Mouse (Mus musculus) kidney, embryonic 14.5 days (tissue): ENCODE data around the gene N4bp2. TPM values are rescaled to one million over a fixed set of nuclear protein-coding genes. Genes with fewer than 3 reads are reported as not detected.
A peak's percentile ranks its signal among the peaks of the same experiment; 100 is the strongest.
"Not testable (repeated sequence)": the region's sequence is repeated elsewhere in the genome, so short reads cannot be mapped to it uniquely, and the experiment has no call there.

Source experiments
- ATAC-seq: fragments of 200-750 bp; cut with Nextera tagmentation; 2 replicates; pipeline ENCODE4 v1.8.0; 2017; ENCODE audit warnings: moderate number of reproducible peaks, mild to moderate bottlenecking, moderate TSS enrichment, moderate library complexity; ENCODE audit not compliant: low FRiP score, low TSS enrichment
- H3K27ac ChIP-seq: fragments of 300-500 bp; sonication (generic); 2 replicates; pipeline ENCODE4 v1.5.1; 2014; ENCODE audit warnings: low read depth, mild to moderate bottlenecking, low read length, moderate library complexity, mixed read lengths
- H3K27me3 ChIP-seq: fragments of 300-500 bp; sonication (generic); 2 replicates; pipeline ENCODE4 v1.6.1; 2014; ENCODE audit warnings: mild to moderate bottlenecking, low read length; ENCODE audit not compliant: control insufficient read depth, insufficient read depth
- H3K36me3 ChIP-seq: fragments of 300-500 bp; sonication (generic); 2 replicates; pipeline ENCODE4 v1.6.1; 2014; ENCODE audit warnings: low read length, mixed read lengths; ENCODE audit not compliant: control insufficient read depth, insufficient read depth
- H3K4me1 ChIP-seq: fragments of 300-500 bp; sonication (generic); 2 replicates; pipeline ENCODE4 v1.6.1; 2014; ENCODE audit warnings: low read length, mixed read lengths; ENCODE audit not compliant: control insufficient read depth, insufficient read depth
- H3K4me2 ChIP-seq: fragments of 300-500 bp; sonication (generic); replicated peaks from 2 replicates; pipeline ENCODE4 v1.6.1; 2014; ENCODE audit warnings: low read depth, mild to moderate bottlenecking, low read length
- H3K4me3 ChIP-seq: fragments of 300-500 bp; sonication (generic); 2 replicates; pipeline ENCODE4 v1.5.1; 2014; ENCODE audit warnings: mild to moderate bottlenecking, low read length
- H3K9ac ChIP-seq: fragments of 300-500 bp; sonication (generic); 2 replicates; pipeline ENCODE4 v1.6.1; 2014; ENCODE audit warnings: low read depth, mild to moderate bottlenecking, low read length, moderate library complexity
- H3K9me3 ChIP-seq: fragments of 300-500 bp; sonication (generic); 2 replicates; pipeline ENCODE4 v1.6.1; 2016; ENCODE audit warnings: low read length; ENCODE audit not compliant: control insufficient read depth
- WGBS: fragments of 180-500 bp; shearing (Covaris S2); extraction: QIAGEN DNeasy Blood & Tissue Kit; methylation state at CpG from one replicate; pipeline ENCODE4 v1.1.7; 2014; 5-methylcytosine and 5-hydroxymethylcytosine counted together
- polyA plus RNA-seq: library from polyadenylated mRNA; unstranded; fragments of >200 nt; fragmentation: Nextera tagmentation; extraction: Ambion mirVana; gene quantifications from 2 replicates; pipeline ENCODE4 v1.2.1, GENCODE M21; 2014

N4bp2 gene
- 34.1 and 57.3 TPM in 2 replicates for polyA plus RNA-seq

DNA sequence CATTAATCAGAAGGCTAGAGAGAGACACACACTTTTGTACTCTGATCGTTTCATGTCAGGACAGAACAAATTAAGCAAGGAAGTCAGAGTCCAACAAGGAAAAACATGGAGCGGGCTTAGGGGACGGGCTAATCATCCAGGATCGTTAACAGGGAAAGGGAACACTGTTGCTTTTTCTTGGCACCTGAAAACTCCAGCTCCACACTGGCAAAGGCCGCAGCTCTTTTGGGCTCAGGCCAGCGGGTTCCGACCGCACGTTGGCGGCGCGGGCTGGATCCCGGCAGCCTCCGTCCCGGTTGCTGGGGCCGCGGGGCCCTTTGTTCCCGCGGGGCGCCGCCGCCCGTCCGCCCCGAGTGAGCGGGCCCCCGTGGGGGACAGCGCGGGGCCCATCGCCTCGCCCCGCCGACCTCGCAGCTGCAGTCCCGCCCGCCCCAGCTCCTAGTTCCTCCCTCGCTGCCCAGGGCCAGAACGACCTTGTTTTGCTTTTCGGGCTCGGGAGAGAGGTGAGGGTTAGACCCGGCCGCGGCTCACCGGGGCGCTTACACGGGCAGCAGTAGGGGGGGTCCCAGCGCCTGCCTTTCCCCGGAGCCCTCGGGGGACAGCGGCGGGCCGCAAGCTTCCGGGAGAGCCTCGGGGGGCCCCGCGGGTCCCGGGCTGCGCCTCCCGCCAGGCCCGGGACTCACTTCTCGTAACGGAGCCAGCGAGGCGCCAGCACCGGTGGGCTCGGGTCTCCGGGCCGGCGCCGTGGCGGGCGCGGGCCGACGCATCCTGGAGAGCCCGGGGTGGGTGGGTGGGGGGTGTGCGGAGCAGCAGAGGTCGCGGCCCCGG lies at the start of gene N4bp2:
N4bp2 (plus strand) TSS at position 434 of the 828 bp plus-strand sequence.
- Histone ChIP-seq H3K9me3 (no peaks in the 10 kb centered on the region), H3K9ac (peak within 1 kb of the TSS; percentile 100), H3K4me2 (peak within 1 kb of the TSS; percentile 60), H3K4me1 (peaks cover 5% of the 10 kb centered on the region; the same call in 1 of the 2 replicates), H3K27me3 (no peaks in the 10 kb centered on the region), H3K36me3 (peaks cover 3% of the 10 kb centered on the region), H3K27ac (peak within 1 kb of the TSS; percentile 100), H3K4me3 (peak within 1 kb of the TSS; percentile 78)
- WGBS: under 1% methylated on average over 58 of the region's 80 CpGs
- peak; percentile 58 for ATAC-seq

DNA sequence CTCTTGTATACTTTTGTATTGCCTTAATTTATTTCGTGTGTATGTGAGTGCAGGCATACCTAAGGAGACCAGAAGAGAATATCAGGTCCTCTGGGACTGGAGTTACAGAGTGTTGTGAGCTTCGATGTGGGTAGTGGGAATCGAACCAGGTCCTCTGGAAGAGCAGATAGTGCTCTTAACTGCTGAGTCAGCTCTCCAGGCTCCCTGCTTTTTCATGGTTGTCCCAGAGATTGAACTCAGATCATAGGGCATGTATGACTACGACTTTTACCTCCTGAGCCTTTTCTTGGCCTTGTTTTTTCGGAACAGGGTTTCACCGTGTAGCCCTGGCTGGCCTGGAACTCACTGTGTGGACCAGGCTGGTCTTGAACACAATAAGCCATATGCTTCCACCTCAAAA lies 48.2 kb upstream of the N4bp2 start:
- 88% methylated on average over 6 of the region's 6 CpGs for WGBS
- H3K27ac ChIP-seq: no peak overlapping the region
- no peak overlapping the region for H3K4me3 ChIP-seq
- H3K9me3 ChIP-seq: no peaks in the 10 kb centered on the region
- H3K27me3 ChIP-seq: no peaks in the 10 kb centered on the region
- no peak overlapping the region for H3K9ac ChIP-seq
- no peak for ATAC-seq
- no peaks in the 10 kb centered on the region for H3K36me3 ChIP-seq
- no peaks in the 10 kb centered on the region for H3K4me1 ChIP-seq
- H3K4me2 ChIP-seq: no peak overlapping the region

DNA sequence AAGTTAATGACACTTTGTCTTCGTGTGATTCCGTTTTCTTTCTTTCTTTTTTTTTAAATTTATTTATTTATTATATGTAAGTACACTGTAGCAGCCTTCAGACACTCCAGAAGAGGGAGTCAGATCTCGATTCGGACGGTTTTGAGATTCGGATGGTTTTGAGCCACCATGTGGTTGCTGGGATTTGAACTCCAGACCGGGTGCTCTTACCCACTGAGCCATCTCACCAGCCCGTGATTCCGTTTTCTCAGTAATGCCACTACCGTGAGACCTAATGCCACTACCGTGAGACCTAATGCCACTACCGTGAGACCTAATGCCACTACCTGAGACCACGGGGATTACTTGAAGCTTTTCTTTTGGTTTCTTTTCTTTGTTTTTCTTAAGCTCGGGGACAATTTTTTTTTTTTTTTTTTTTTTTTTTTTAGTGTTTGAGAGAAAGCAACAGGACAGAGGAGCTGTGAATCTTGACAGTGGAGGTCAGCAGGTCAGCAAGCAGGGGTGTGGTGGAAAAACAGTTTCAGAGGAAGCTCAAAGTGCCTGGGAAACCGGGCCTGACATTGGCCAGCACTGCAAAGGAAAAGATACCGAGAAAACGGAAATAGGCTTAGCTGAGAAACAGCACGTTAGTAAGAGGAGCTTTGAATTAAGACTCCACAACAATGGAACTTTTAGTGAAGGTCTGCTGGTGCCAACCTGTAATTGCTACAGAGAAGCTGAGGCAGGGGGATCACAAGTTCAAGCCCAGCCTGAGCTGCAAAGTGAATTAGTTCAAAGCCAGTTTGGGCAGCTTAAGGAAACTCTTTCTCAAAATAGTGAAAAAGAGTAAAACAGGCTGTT lies 46.0 kb upstream of the N4bp2 start:
- Histone ChIP-seq H3K4me1 (no peaks in the 10 kb centered on the region), H3K4me3 (no peak overlapping the region), H3K36me3 (no peaks in the 10 kb centered on the region), H3K9me3 (no peaks in the 10 kb centered on the region), H3K4me2 (no peak overlapping the region), H3K27me3 (no peaks in the 10 kb centered on the region), H3K9ac (no peak overlapping the region), H3K27ac (no peak overlapping the region)
- WGBS: 75% methylated on average over 18 of the region's 18 CpGs
- no peak for ATAC-seq

DNA sequence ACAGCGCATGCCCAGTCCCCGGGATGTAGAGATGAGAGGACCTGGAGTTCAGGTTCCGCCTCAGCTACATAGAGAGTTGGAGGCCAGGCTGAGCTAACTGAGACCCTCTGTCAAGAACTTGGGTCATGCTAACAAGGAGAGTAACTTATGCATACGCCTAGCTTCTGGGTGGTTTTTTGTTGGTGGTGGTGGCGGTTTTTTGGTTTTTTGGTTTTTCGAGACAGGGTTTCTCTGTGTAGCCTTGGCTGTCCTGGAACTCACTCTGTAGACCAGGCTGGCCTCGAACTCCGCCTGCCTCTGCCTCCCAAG lies 45.5 kb upstream of the N4bp2 start:
- H3K4me1 ChIP-seq, H3K4me3 ChIP-seq, H3K9me3 ChIP-seq, H3K4me2 ChIP-seq, H3K27ac ChIP-seq, H3K27me3 ChIP-seq, ATAC-seq, H3K9ac ChIP-seq, H3K36me3 ChIP-seq: not testable (repeated sequence)
- WGBS: 93% methylated on average over 8 of the region's 8 CpGs

DNA sequence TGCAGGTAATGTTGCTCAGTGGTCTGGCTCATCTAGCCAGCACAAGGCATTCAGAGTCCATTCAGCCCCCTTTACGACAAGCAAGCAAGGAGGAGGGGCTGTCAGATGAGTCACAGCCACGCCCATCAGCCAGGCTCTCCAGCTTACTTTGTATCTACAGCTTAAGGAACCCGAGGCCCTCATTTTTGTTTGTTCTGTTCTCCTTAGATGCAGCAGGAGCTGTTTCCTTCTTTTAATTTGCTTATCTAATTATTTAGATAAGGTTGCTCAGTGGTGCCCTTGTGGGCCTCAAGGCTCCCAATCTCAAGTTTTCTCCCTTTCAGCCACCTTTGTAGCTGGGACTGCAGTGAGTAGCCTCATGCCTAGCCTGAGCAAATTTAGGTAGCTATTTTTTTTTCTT lies 45.0 kb upstream of the N4bp2 start:
- H3K27me3 ChIP-seq: no peaks in the 10 kb centered on the region
- H3K4me3 ChIP-seq: no peak overlapping the region
- H3K9me3 ChIP-seq: no peaks in the 10 kb centered on the region
- no peak overlapping the region for H3K27ac ChIP-seq
- no peaks in the 10 kb centered on the region for H3K36me3 ChIP-seq
- no peak for ATAC-seq
- no peak overlapping the region for H3K4me2 ChIP-seq
- H3K9ac ChIP-seq: no peak overlapping the region
- 28% methylated on average over 3 of the region's 3 CpGs for WGBS
- H3K4me1 ChIP-seq: no peaks in the 10 kb centered on the region

DNA sequence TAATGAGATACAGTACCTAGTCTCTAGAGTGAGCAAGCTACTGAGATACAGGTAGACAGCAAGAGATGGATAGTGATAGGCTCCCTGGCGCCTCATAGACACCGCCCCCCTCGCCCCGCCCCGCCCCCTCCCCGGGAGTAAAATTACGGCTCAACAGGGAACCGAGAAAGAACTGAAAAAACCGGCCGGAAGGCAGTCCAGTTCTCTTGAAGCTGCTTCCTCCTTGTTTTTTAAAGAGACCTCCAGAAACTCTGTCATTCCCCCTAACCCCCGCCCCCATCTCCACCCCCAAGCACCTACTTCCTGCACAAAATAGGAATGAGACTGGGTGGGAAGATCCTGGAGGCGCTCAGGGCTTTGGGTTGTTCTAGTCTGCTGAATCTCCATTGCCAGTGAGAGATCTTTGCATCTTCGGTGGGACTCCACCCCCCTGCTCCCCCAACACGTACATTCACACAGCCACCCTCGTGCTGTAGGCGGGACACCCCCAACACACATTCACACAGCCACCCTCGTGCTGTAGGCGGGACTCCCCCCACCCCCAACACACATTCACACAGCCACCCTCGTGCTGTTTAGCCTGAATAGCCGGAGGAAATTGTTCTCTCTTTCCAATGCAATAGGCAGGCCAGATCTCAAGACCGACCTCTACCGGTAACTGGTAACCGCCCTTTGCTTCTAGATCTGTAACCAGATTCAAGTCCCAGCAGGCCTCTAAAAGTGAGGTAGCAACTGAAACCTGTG lies 38.8 kb upstream of the N4bp2 start:
- WGBS: 1% methylated on average over 23 of the region's 23 CpGs
- H3K9me3 ChIP-seq: no peaks in the 10 kb centered on the region
- H3K4me3 ChIP-seq: peak overlapping the region; percentile 38
- ATAC-seq: peak; percentile 90
- no peaks in the 10 kb centered on the region for H3K4me1 ChIP-seq
- H3K27ac ChIP-seq: peak overlapping the region; percentile 93
- H3K4me2 ChIP-seq: peak overlapping the region; percentile 50
- H3K27me3 ChIP-seq: no peaks in the 10 kb centered on the region
- H3K9ac ChIP-seq: peak overlapping the region; percentile 60
- H3K36me3 ChIP-seq: no peaks in the 10 kb centered on the region

DNA sequence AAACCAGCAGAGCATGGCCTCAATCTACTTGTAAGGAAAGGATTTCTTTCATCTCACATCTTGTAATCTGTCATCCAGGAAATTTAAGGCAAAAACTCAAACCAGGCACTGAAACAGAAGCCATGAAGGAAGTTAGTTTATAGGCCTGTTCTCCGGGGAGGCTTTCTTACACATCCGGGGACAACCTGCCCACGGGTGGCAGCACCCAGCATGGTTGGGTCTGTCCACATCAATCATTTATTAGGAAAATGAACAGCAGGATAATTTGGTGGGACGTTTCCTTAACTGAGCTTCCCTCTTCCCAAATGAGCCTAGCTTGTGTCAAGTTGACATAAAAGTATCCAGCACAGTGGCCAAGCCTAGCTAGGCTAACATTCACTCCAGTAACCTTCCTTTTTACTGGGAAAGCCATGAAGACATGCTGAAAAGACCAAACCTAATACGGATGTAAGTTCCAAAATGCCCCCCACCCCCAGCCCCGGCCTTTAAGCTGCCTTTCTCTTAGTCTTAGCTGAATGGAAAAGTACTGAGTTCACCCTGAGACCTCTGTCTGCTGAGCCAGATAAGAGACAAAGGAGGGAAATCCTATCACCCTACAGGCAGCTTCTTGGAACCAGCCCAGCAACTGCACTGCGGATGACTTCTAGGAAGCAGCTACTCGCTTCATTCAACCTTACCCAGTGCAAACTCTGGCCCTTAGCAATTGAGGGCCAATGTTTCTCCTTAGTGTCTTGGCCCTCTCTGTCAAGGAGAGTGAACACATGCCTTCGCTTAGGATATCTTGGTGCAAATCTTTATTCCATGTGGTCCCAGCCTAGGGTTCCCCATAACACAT lies 31.9 kb upstream of the N4bp2 start:
- H3K36me3 ChIP-seq: no peaks in the 10 kb centered on the region

DNA sequence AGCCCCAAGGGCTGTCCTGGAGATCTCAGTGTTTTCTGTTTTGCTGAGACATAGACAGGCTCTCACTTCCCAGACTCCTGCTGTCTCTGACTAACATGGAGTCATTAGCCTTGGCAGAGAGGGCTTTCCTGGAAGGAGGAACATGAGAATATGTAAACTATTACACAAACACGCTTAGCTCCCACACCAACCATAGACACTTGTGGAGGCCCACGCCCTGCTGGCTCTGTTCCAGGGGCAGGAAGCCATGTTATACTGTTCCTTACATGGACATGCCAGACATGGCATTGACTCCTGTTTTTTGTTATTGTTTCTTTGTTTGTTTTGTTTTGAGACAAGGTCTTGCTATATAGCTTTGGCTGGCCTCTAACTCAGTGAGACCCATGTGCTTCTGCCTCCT lies 27.7 kb upstream of the N4bp2 start:
- ATAC-seq: no peak

More for the DNA sequence above, 31.9 kb upstream of the N4bp2 start:
- Histone ChIP-seq H3K9me3 (no peaks in the 10 kb centered on the region), H3K9ac (no peak overlapping the region), H3K4me1 (no peaks in the 10 kb centered on the region), H3K4me3 (no peak overlapping the region), H3K27ac (no peak overlapping the region), H3K27me3 (no peaks in the 10 kb centered on the region), H3K4me2 (no peak overlapping the region)
- ATAC-seq: 0 out of 2 replicates have a peak, but pooled peaks have one; percentile 49
- 57% methylated on average over 9 of the region's 9 CpGs for WGBS

More for the DNA sequence above, 27.7 kb upstream of the N4bp2 start:
- Histone ChIP-seq H3K4me3 (no peak overlapping the region), H3K9ac (no peak overlapping the region), H3K9me3 (no peaks in the 10 kb centered on the region), H3K4me1 (no peaks in the 10 kb centered on the region), H3K4me2 (no peak overlapping the region), H3K36me3 (no peaks in the 10 kb centered on the region), H3K27me3 (no peaks in the 10 kb centered on the region), H3K27ac (no peak overlapping the region)
- 75% methylated on average over 2 of the region's 2 CpGs for WGBS
